Mouse (Mus musculus) lung, adult 2 months (tissue): ENCODE results near the gene Dzip1. TPM values are rescaled to one million over a fixed set of nuclear protein-coding genes. Genes with fewer than 3 reads are reported as not detected.

Source experiments
- DNase-seq: peaks from one replicate; pipeline ENCODE4 v3.0.0; 2022
- H3K4me1 ChIP-seq: fragments of 200-500 bp; 2 replicates; pipeline ENCODE4 v1.6.1; 2011; ENCODE audit warnings: low read length; ENCODE audit not compliant: control insufficient read depth, insufficient read depth
- H3K4me3 ChIP-seq: fragments of 200-500 bp; replicated peaks from 2 replicates; pipeline ENCODE3; 2011; ENCODE audit warnings: low read depth, mild to moderate bottlenecking, control low read depth, low read length; ENCODE audit errors: extremely low read depth
- CTCF ChIP-seq: fragments of 200-500 bp; IDR thresholded peaks from 2 replicates; pipeline ENCODE4 v1.5.1; 2011; ENCODE audit warnings: mild to moderate bottlenecking, low read length, control low read depth; ENCODE audit not compliant: insufficient read depth
- POLR2A ChIP-seq: fragments of 200-500 bp; IDR thresholded peaks from 2 replicates; pipeline ENCODE4 v1.6.1; 2011; ENCODE audit warnings: low read depth, mild to moderate bottlenecking, control low read depth, low read length, borderline replicate concordance; ENCODE audit errors: extremely low read depth
- WGBS: fragments of 180-500 bp; shearing (Covaris S2); methylation state at CpG from one replicate; pipeline ENCODE4 v1.1.7; 2018; 5-methylcytosine and 5-hydroxymethylcytosine counted together
- polyA plus RNA-seq: library from polyadenylated mRNA; depleted of rRNA; stranded (reverse); fragments of >200 nt; gene quantifications from 2 replicates; pipeline ENCODE4 v1.2.3, GENCODE M21; 2012; rRNA removed

The Dzip1 gene
- polyA plus RNA-seq, 1 experiment, result 8.3 TPM

- Histone ChIP-seq H3K4me3 (no peak overlapping the region), H3K4me1 (no peaks in the 10 kb centered on the region; the same call in 1 of the 2 replicates)
- no peak for DNase-seq
- WGBS, result 59% methylated on average over 8 of the region's 8 CpGs
- TF ChIP-seq CTCF, result no peak
- TF ChIP-seq POLR2A, result no peak
Observed at GRCm38 (mm10) chr14:118826346-118826745, 98.9 kb downstream of the Dzip1 start.

Other genes with a start within 250 kb of the Dzip1 start
- gene Abcc4, start 219.2 kb downstream of the Dzip1 start, polyA plus RNA-seq, result 3.6 and 8.7 TPM in 2 replicates
- 10.9 and 11.8 TPM in 2 replicates for gene Cldn10, start 137.6 kb downstream of the Dzip1 start, polyA plus RNA-seq
- 20.9 and 22.7 TPM in 2 replicates for gene Dnajc3, start 12.5 kb upstream of the Dzip1 start, polyA plus RNA-seq
- gene Uggt2, start 174.0 kb upstream of the Dzip1 start, polyA plus RNA-seq, result 2.7 and 3.3 TPM in 2 replicates
- 0.97 and 1.2 TPM in 2 replicates for gene Hs6st3, start 212.9 kb upstream of the Dzip1 start, polyA plus RNA-seq